Mouse (Mus musculus) regulatory T cell (primary cell): ENCODE data around the gene Dgat2.

Source experiments
- in situ Hi-C: fragments of 300-600 bp; cut with MboI, MseI; formaldehyde crosslinking; loops from one replicate; pipeline ENCODE4 v1.15.1; 2025; ENCODE audit warnings: high pct_unique_total_duplicates

Dgat2 gene

GRCm38 (mm10) chr7:99182432-99183172, at the start of gene Dgat2:
Gene Dgat2 (minus strand): TSS chr7:99182719.
- in situ Hi-C loops, result no loop called here

GRCm38 (mm10) chr7:99230061-99230747, 47.7 kb upstream of the Dgat2 start:
- in situ Hi-C loops, result no loop called here

- in situ Hi-C loops, result no loop called here
These were observed 46.9 kb upstream of the Dgat2 start for GRCm38 (mm10) chr7:99229411-99229810.

GRCm38 (mm10) chr7:99228825-99229224, 46.3 kb upstream of the Dgat2 start:
- in situ Hi-C loops, result no loop called here

- in situ Hi-C loops, result no loop called here
These were observed 44.7 kb upstream of the Dgat2 start for GRCm38 (mm10) chr7:99227267-99227666.

GRCm38 (mm10) chr7:99226662-99227061, 44.1 kb upstream of the Dgat2 start:
- in situ Hi-C loops, result no loop called here

- in situ Hi-C loops, result no loop called here
These were observed 42.9 kb upstream of the Dgat2 start for GRCm38 (mm10) chr7:99225421-99225820.

GRCm38 (mm10) chr7:99224648-99225190, 42.2 kb upstream of the Dgat2 start:
- in situ Hi-C loops, result no loop called here

GRCm38 (mm10) chr7:99224225-99224624, 41.7 kb upstream of the Dgat2 start:
- in situ Hi-C loops, result no loop called here

GRCm38 (mm10) chr7:99217338-99218074, 35.0 kb upstream of the Dgat2 start:
- in situ Hi-C loops, result no loop called here

- in situ Hi-C loops, result no loop called here
These were observed 32.9 kb upstream of the Dgat2 start for GRCm38 (mm10) chr7:99215347-99215855.

- in situ Hi-C loops, result no loop called here
These were observed 32.2 kb upstream of the Dgat2 start for GRCm38 (mm10) chr7:99214621-99215185.

GRCm38 (mm10) chr7:99213686-99214085, 31.2 kb upstream of the Dgat2 start:
- in situ Hi-C loops, result no loop called here

- in situ Hi-C loops, result no loop called here
These were observed 30.5 kb upstream of the Dgat2 start for GRCm38 (mm10) chr7:99213056-99213455.

GRCm38 (mm10) chr7:99208704-99209103, 26.2 kb upstream of the Dgat2 start:
- in situ Hi-C loops, result no loop called here

- in situ Hi-C loops, result no loop called here
These were observed 23.8 kb upstream of the Dgat2 start for GRCm38 (mm10) chr7:99206364-99206763.

GRCm38 (mm10) chr7:99202163-99202562, 19.6 kb upstream of the Dgat2 start:
- in situ Hi-C loops, result no loop called here

- in situ Hi-C loops, result no loop called here
These were observed 17.8 kb upstream of the Dgat2 start for GRCm38 (mm10) chr7:99200290-99200689.

- in situ Hi-C loops, result loop anchor here (5.0 kb wide), 1 partner anchor 1808 kb away; no protein-coding TSS in a partner anchor
These were observed 17.1 kb upstream of the Dgat2 start for GRCm38 (mm10) chr7:99199451-99200175.

GRCm38 (mm10) chr7:99198811-99199210, 16.3 kb upstream of the Dgat2 start:
- in situ Hi-C loops, result loop anchor here (5.0 kb wide), 1 partner anchor 1808 kb away; no protein-coding TSS in a partner anchor

- in situ Hi-C loops, result no loop called here
These were observed 12.0 kb upstream of the Dgat2 start for GRCm38 (mm10) chr7:99194511-99194910.
